Mouse (Mus musculus): ENCODE measurements around the gene Taf15. TPM values are rescaled to one million over a fixed set of nuclear protein-coding genes. Genes with fewer than 3 reads are reported as not detected.

The Taf15 gene
- total and polyA plus RNA-seq, 2 experiments: 7.1 to 29.1 TPM

DNA sequence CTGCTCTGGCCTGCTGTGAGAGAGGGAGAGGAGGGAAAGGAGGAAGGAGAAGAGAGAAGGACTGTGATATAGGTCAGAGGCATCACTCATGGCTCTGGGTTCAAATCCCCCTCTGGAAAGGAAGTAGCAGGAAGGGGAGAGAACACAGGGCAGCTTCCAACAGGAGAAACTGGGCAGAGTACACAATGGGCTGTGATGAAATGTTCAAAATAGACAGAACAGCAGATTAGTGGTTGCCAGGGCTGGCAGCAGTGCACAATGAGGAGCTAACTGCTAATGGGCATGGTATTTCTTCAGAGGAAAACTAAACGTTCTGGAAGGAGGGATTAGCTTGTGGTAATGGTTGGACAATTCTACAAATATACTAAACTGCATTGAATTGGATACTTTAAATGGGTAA, 22.3 kb upstream of the Taf15 start:
- no peak overlapping the region for H3K9ac ChIP-seq (ENCODE audit: low read depth, low read length)
- no peak overlapping the region for H3K4me3 ChIP-seq (ENCODE audit: insufficient read depth, low read depth, low read length)
- no peak for TF ChIP-seq POLR2A (IDR thresholded peaks at IDR 0.05; ENCODE audit: extremely low read depth, insufficient read depth, low read length)
- TF ChIP-seq CTCF (IDR thresholded peaks at IDR 0.05; ENCODE audit: low read depth, low read length): no peak
- 15% methylated on average over 1 of the region's 1 CpGs for WGBS
- DNase-seq (ENCODE audit: extremely low read depth, low read depth, low spot score): peak; percentile 47
- no peak overlapping the region for H3K27ac ChIP-seq (replicated peaks; ENCODE audit: insufficient read depth, low read depth, low read length)
- no peaks in the 10 kb centered on the region for H3K36me3 ChIP-seq (ENCODE audit: control insufficient read depth, insufficient read depth, low read length)
- H3K4me1 ChIP-seq (ENCODE audit: control insufficient read depth, insufficient read depth, low read length): peaks cover 3% of the 10 kb centered on the region; the same call in 1 of the 2 replicates
- H3K27me3 ChIP-seq (ENCODE audit: control insufficient read depth, insufficient read depth, low read length): no peaks in the 10 kb centered on the region
- H3K79me2 ChIP-seq (ENCODE audit: control insufficient read depth, insufficient read depth, low read length): no peaks in the 10 kb centered on the region

DNA sequence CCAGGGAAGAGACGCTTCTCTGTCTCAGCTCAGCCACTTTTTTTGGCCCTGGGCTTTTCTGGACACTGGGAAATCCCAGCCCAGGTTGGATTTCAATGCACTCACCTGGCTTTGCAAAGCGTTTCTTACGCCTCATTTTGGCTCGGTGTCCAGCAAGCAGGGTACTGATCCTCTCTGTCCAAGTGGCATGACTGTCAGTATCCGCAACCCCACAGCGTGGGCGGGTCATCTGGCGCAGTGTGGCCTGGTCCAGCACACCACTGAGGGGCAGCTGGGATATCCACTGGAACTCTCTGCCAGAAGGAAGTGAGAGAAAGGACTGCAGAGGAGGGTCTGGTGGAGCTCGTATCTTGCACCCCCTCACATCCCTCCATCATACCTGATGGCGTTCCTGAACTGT, 21.6 kb upstream of the Taf15 start:
- Histone ChIP-seq H3K79me2 (ENCODE audit: control insufficient read depth, insufficient read depth, low read length) (no peaks in the 10 kb centered on the region), H3K27ac (replicated peaks; ENCODE audit: insufficient read depth, low read depth, low read length) (no peak overlapping the region), H3K36me3 (ENCODE audit: control insufficient read depth, insufficient read depth, low read length) (no peaks in the 10 kb centered on the region), H3K27me3 (ENCODE audit: control insufficient read depth, insufficient read depth, low read length) (no peaks in the 10 kb centered on the region), H3K9ac (ENCODE audit: low read depth, low read length) (no peak overlapping the region), H3K4me1 (ENCODE audit: control insufficient read depth, insufficient read depth, low read length) (peaks cover 3% of the 10 kb centered on the region; the same call in 1 of the 2 replicates), H3K4me3 (ENCODE audit: insufficient read depth, low read depth, low read length) (no peak overlapping the region)
- 87% methylated on average over 10 of the region's 10 CpGs for WGBS
- no peak for DNase-seq (ENCODE audit: extremely low read depth, low read depth, low spot score)
- no peak for TF ChIP-seq POLR2A (IDR thresholded peaks at IDR 0.05; ENCODE audit: extremely low read depth, insufficient read depth, low read length)
- TF ChIP-seq CTCF (IDR thresholded peaks at IDR 0.05; ENCODE audit: low read depth, low read length): no peak

DNA sequence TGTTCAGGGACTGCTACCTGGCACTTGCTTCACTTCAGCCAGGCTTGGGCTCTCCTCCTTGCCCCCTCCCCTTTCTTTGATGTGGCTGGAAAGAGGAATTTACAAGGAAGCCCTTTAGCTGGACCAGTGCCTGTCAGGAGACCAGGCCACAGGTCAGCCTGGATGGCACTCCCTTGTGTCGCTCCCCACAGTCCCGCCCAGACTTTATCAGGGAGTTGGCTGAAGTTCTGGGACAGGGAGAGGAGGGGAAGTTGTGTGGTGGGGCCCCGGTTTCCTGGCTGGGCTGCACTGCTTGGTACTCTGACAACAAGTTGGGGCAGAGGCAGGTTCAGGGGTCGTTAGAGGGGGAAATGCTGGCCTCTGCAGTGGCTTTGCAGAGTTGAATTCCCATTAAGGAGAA, 18.3 kb upstream of the Taf15 start:
- DNase-seq (ENCODE audit: extremely low read depth, low read depth, low spot score): no peak
- 28% methylated on average over 4 of the region's 4 CpGs for WGBS
- H3K4me3 ChIP-seq (ENCODE audit: insufficient read depth, low read depth, low read length): no peak overlapping the region

GRCm38 (mm10) chr11:83455608-83456007, 17.3 kb upstream of the Taf15 start:
- Histone ChIP-seq H3K79me2 (ENCODE audit: control insufficient read depth, insufficient read depth, low read length) (no peaks in the 10 kb centered on the region), H3K9ac (ENCODE audit: low read depth, low read length) (no peak overlapping the region), H3K27me3 (ENCODE audit: control insufficient read depth, insufficient read depth, low read length) (no peaks in the 10 kb centered on the region), H3K27ac (replicated peaks; ENCODE audit: insufficient read depth, low read depth, low read length) (no peak overlapping the region), H3K4me1 (ENCODE audit: control insufficient read depth, insufficient read depth, low read length) (no peaks in the 10 kb centered on the region), H3K36me3 (ENCODE audit: control insufficient read depth, insufficient read depth, low read length) (no peaks in the 10 kb centered on the region), H3K4me3 (ENCODE audit: insufficient read depth, low read depth, low read length) (no peak overlapping the region)
- 89% methylated on average over 3 of the region's 3 CpGs for WGBS
- TF ChIP-seq CTCF (IDR thresholded peaks at IDR 0.05; ENCODE audit: low read depth, low read length) (no peak), POLR2A (IDR thresholded peaks at IDR 0.05; ENCODE audit: extremely low read depth, insufficient read depth, low read length) (no peak)
- DNase-seq (ENCODE audit: extremely low read depth, low read depth, low spot score): no peak

More for the DNA sequence above, 18.3 kb upstream of the Taf15 start:
- no peaks in the 10 kb centered on the region for H3K4me1 ChIP-seq (ENCODE audit: control insufficient read depth, insufficient read depth, low read length)
- H3K79me2 ChIP-seq (ENCODE audit: control insufficient read depth, insufficient read depth, low read length): no peaks in the 10 kb centered on the region
- H3K27me3 ChIP-seq (ENCODE audit: control insufficient read depth, insufficient read depth, low read length): no peaks in the 10 kb centered on the region
- no peak overlapping the region for H3K27ac ChIP-seq (replicated peaks; ENCODE audit: insufficient read depth, low read depth, low read length)
- TF ChIP-seq POLR2A (IDR thresholded peaks at IDR 0.05; ENCODE audit: extremely low read depth, insufficient read depth, low read length): no peak
- no peak for TF ChIP-seq CTCF (IDR thresholded peaks at IDR 0.05; ENCODE audit: low read depth, low read length)
- no peaks in the 10 kb centered on the region for H3K36me3 ChIP-seq (ENCODE audit: control insufficient read depth, insufficient read depth, low read length)
- no peak overlapping the region for H3K9ac ChIP-seq (ENCODE audit: low read depth, low read length)

DNA sequence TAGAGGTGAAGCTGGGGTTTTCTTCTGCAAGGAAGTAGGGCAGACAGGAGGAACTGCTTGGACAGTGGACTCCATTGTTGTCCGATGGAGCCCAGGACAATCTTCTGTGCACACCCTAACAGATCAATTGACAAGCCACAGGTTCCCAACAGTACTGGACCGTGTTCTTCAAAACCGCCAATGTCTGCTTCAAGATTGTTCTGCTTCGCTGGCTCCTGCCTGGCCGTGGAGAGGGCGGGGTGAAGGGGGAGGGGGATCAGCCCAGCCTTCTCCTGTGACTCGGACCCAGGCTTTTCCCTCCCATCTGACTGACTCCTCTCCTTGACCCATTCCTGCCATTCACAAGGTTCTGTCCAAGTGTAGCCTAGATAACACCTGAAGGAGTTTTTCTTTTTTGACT, 15.6 kb upstream of the Taf15 start:
- H3K9ac ChIP-seq (ENCODE audit: low read depth, low read length): no peak overlapping the region
- TF ChIP-seq CTCF (IDR thresholded peaks at IDR 0.05; ENCODE audit: low read depth, low read length) (no peak), POLR2A (IDR thresholded peaks at IDR 0.05; ENCODE audit: extremely low read depth, insufficient read depth, low read length) (no peak)
- H3K27ac ChIP-seq (replicated peaks; ENCODE audit: insufficient read depth, low read depth, low read length): no peak overlapping the region
- no peaks in the 10 kb centered on the region for H3K79me2 ChIP-seq (ENCODE audit: control insufficient read depth, insufficient read depth, low read length)
- H3K4me3 ChIP-seq (ENCODE audit: insufficient read depth, low read depth, low read length): no peak overlapping the region
- no peak for DNase-seq (ENCODE audit: extremely low read depth, low read depth, low spot score)
- no peaks in the 10 kb centered on the region for H3K4me1 ChIP-seq (ENCODE audit: control insufficient read depth, insufficient read depth, low read length)
- 71% methylated on average over 7 of the region's 7 CpGs for WGBS
- no peaks in the 10 kb centered on the region for H3K27me3 ChIP-seq (ENCODE audit: control insufficient read depth, insufficient read depth, low read length)
- H3K36me3 ChIP-seq (ENCODE audit: control insufficient read depth, insufficient read depth, low read length): no peaks in the 10 kb centered on the region

DNA sequence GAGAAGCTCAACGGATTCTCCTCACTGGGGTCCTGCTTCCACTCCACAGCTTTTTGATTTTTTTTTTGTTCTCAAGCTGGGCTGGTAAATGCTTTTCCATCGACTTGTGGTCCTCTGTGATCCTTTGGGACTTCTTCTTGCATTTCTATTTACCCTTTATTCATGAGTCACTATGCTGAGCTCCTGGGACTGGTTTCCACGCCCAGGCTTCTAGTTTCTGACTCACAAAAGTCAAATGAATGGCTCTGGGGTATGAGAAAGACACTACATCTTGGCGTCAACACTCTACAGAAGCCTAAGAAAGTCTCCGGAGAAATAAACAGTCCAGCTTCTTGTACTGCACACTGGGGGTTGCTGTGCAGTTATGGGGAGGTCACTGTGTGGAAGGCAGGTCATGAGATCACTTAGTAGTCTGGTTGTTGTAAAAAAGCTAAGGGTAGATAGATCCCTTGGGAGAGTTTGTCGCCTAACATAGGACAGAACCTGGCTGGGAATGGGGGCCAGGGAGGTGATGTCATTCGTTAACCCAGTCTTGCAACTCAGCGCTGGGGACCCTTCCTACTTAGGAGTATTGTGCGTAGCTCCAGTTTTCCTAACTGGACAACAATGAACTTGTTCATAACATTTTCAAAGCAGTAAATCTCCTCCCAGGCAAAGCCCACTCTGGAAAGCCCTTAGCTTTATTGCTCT, 14.8 kb upstream of the Taf15 start:
- WGBS: 82% methylated on average over 9 of the region's 9 CpGs
- Histone ChIP-seq H3K79me2 (ENCODE audit: control insufficient read depth, insufficient read depth, low read length) (no peaks in the 10 kb centered on the region), H3K4me1 (ENCODE audit: control insufficient read depth, insufficient read depth, low read length) (no peaks in the 10 kb centered on the region), H3K27ac (replicated peaks; ENCODE audit: insufficient read depth, low read depth, low read length) (no peak overlapping the region), H3K4me3 (ENCODE audit: insufficient read depth, low read depth, low read length) (no peak overlapping the region), H3K36me3 (ENCODE audit: control insufficient read depth, insufficient read depth, low read length) (no peaks in the 10 kb centered on the region), H3K27me3 (ENCODE audit: control insufficient read depth, insufficient read depth, low read length) (no peaks in the 10 kb centered on the region), H3K9ac (ENCODE audit: low read depth, low read length) (no peak overlapping the region)
- TF ChIP-seq CTCF (IDR thresholded peaks at IDR 0.05; ENCODE audit: low read depth, low read length) (no peak), POLR2A (IDR thresholded peaks at IDR 0.05; ENCODE audit: extremely low read depth, insufficient read depth, low read length) (no peak)
- DNase-seq (ENCODE audit: extremely low read depth, low read depth, low spot score): no peak
